Mouse (Mus musculus) MEL (cell line): Measurements from ENCODE around the gene Chchd10. TPM values are rescaled to one million over a fixed set of nuclear protein-coding genes. Genes with fewer than 3 reads are reported as not detected.
A peak's percentile ranks its signal among the peaks of the same experiment; 100 is the strongest.

ENCODE experiments used
- DNase-seq: peaks from one replicate; pipeline ENCODE4 v3.0.0; 2011; ENCODE audit warnings: low read depth, low spot score
- H3K27ac ChIP-seq: 2 replicates; pipeline ENCODE4 v1.5.1; 2012; ENCODE audit warnings: low read depth, mild to moderate bottlenecking, control low read depth, low read length, moderate library complexity; ENCODE audit not compliant: control insufficient read depth
- H3K27me3 ChIP-seq, 2 experiments: fragments of 150-350 bp in 1 of 2; sonication (generic) in 1 of 2; 2 replicates each; pipeline ENCODE4 v1.6.1; 2012; ENCODE audit warnings: low read length in 2 of 2, mild to moderate bottlenecking in 2 of 2, improper control_type of control experiment in 1 of 2, moderate library complexity in 1 of 2; ENCODE audit not compliant: insufficient read depth in 2 of 2, control insufficient read depth in 1 of 2
- H3K36me3 ChIP-seq, 2 experiments: 2 replicates each; pipeline ENCODE4 v1.6.1; 2012 to 2014; ENCODE audit warnings: low read length in 2 of 2, improper control_type of control experiment in 1 of 2, inconsistent platforms in 1 of 2, mild to moderate bottlenecking in 1 of 2; ENCODE audit not compliant: insufficient read depth in 2 of 2, control insufficient read depth in 1 of 2
- H3K4me1 ChIP-seq, 2 experiments: fragments of 150-350 bp in 1 of 2; sonication (generic) in 1 of 2; 2 replicates each; pipeline ENCODE4 v1.6.1; 2012; ENCODE audit warnings: low read length in 2 of 2, improper control_type of control experiment in 1 of 2, mild to moderate bottlenecking in 1 of 2; ENCODE audit not compliant: insufficient read depth in 2 of 2, control insufficient read depth in 1 of 2
- H3K4me3 ChIP-seq, 2 experiments: fragments of 150-350 bp in 1 of 2; sonication (generic) in 1 of 2; 2 replicates each; pipeline ENCODE4 v1.5.1; 2012; ENCODE audit warnings: low read depth in 2 of 2, low read length in 2 of 2, mild to moderate bottlenecking in 2 of 2, moderate library complexity in 2 of 2, control low read depth in 1 of 2, improper control_type of control experiment in 1 of 2; ENCODE audit not compliant: control insufficient read depth in 1 of 2, insufficient read depth in 1 of 2
- H3K79me2 ChIP-seq: 2 replicates; pipeline ENCODE4 v1.6.1; 2012; ENCODE audit warnings: mild to moderate bottlenecking, low read length, moderate library complexity; ENCODE audit not compliant: control insufficient read depth, poor library complexity, insufficient read depth
- H3K9ac ChIP-seq: 2 replicates; pipeline ENCODE4 v1.6.1; 2012; ENCODE audit warnings: low read depth, mild to moderate bottlenecking, control low read depth, low read length, moderate library complexity; ENCODE audit not compliant: control insufficient read depth, poor library complexity, severe bottlenecking
- H3K9me3 ChIP-seq: fragments of 150-350 bp; sonication (generic); replicated peaks from 2 replicates; pipeline ENCODE4 v1.6.1; 2012; ENCODE audit warnings: mild to moderate bottlenecking, low read length, improper control_type of control experiment, moderate library complexity; ENCODE audit not compliant: insufficient read depth
- BHLHE40 ChIP-seq: IDR thresholded peaks from 2 replicates; pipeline ENCODE4 v1.6.1; 2012; ENCODE audit warnings: low read depth, mild to moderate bottlenecking, inconsistent platforms, low read length, improper control_type of control experiment, borderline replicate concordance
- CHD1 ChIP-seq: IDR thresholded peaks from 2 replicates; pipeline ENCODE4 v1.6.1; 2012; ENCODE audit warnings: low read depth, mild to moderate bottlenecking, inconsistent platforms, low read length, improper control_type of control experiment
- CHD2 ChIP-seq: IDR thresholded peaks from 2 replicates; pipeline ENCODE4 v1.6.1; 2011; ENCODE audit warnings: low read length, improper control_type of control experiment
- CTCF ChIP-seq, 3 experiments: IDR thresholded peaks in 2 of 3; conservative IDR thresholded peaks in 1 of 3; 2 replicates each; pipeline ENCODE4 v1.5.1; 2011 to 2012; ENCODE audit warnings: low read length in 3 of 3, low read depth in 2 of 3, mild to moderate bottlenecking in 2 of 3, improper control_type of control experiment in 1 of 3, inconsistent platforms in 1 of 3, mixed read lengths in 1 of 3, moderate library complexity in 1 of 3; ENCODE audit not compliant: control insufficient read depth in 1 of 3, insufficient read depth in 1 of 3, poor library complexity in 1 of 3, severe bottlenecking in 1 of 3
- E2F4 ChIP-seq: IDR thresholded peaks from 2 replicates; pipeline ENCODE4 v1.6.1; 2011; ENCODE audit warnings: low read depth, low read length, improper control_type of control experiment, borderline replicate concordance
- ELF1 ChIP-seq: IDR thresholded peaks from 2 replicates; pipeline ENCODE4 v1.6.1; 2014; ENCODE audit warnings: low read depth, mild to moderate bottlenecking, inconsistent platforms, low read length, improper control_type of control experiment, moderate library complexity
- EP300 ChIP-seq, 2 experiments: IDR thresholded peaks; 2 replicates each; pipeline ENCODE4 v1.6.1; 2011; ENCODE audit warnings: improper control_type of control experiment in 2 of 2, low read length in 2 of 2, low read depth in 1 of 2, mild to moderate bottlenecking in 1 of 2
- ETS1 ChIP-seq: IDR thresholded peaks from 2 replicates; pipeline ENCODE4 v1.6.1; 2012; ENCODE audit warnings: low read depth, mild to moderate bottlenecking, inconsistent platforms, low read length, improper control_type of control experiment, moderate library complexity
- GABPA ChIP-seq: IDR thresholded peaks from 2 replicates; pipeline ENCODE4 v1.6.1; 2012; ENCODE audit warnings: low read depth, mild to moderate bottlenecking, inconsistent platforms, low read length, improper control_type of control experiment, moderate library complexity
- GATA1 ChIP-seq: IDR thresholded peaks from 2 replicates; pipeline ENCODE4 v1.6.1; 2011; ENCODE audit warnings: low read depth, low read length, improper control_type of control experiment
- HCFC1 ChIP-seq: IDR thresholded peaks from 2 replicates; pipeline ENCODE4 v1.6.1; 2012; ENCODE audit warnings: low read depth, mild to moderate bottlenecking, inconsistent platforms, low read length, improper control_type of control experiment, moderate library complexity
- JUND ChIP-seq: IDR thresholded peaks from 2 replicates; pipeline ENCODE4 v1.6.1; 2011; ENCODE audit warnings: low read depth, mild to moderate bottlenecking, improper control_type of control experiment, low read length
- KAT2A ChIP-seq: conservative IDR thresholded peaks from 2 replicates; pipeline ENCODE4 v1.6.1; 2012; ENCODE audit warnings: low read depth, low read length, improper control_type of control experiment, inconsistent platforms
- MAZ ChIP-seq: IDR thresholded peaks from 2 replicates; pipeline ENCODE4 v1.6.1; 2012; ENCODE audit warnings: low read depth, mild to moderate bottlenecking, inconsistent platforms, low read length, improper control_type of control experiment
- MYB ChIP-seq: IDR thresholded peaks from 2 replicates; pipeline ENCODE4 v1.6.1; 2011; ENCODE audit warnings: mild to moderate bottlenecking, low read depth, low read length, improper control_type of control experiment
- NELFE ChIP-seq: IDR thresholded peaks from 2 replicates; pipeline ENCODE4 v1.6.1; 2011; ENCODE audit warnings: low read depth, low read length, improper control_type of control experiment
- POLR2A ChIP-seq, 2 experiments: IDR thresholded peaks; 2 replicates each; pipeline ENCODE4 v1.6.1; 2011 to 2012; ENCODE audit warnings: low read length in 2 of 2, mild to moderate bottlenecking in 2 of 2, control low read depth in 1 of 2, improper control_type of control experiment in 1 of 2, low read depth in 1 of 2, moderate library complexity in 1 of 2; ENCODE audit not compliant: control insufficient read depth in 1 of 2, insufficient read depth in 1 of 2, poor library complexity in 1 of 2
- POLR2AphosphoS2 ChIP-seq: IDR thresholded peaks from 2 replicates; pipeline ENCODE4 v1.6.1; 2011; ENCODE audit warnings: low read length, improper control_type of control experiment
- RAD21 ChIP-seq: IDR thresholded peaks from 2 replicates; pipeline ENCODE4 v1.6.1; 2011; ENCODE audit warnings: mild to moderate bottlenecking, low read depth, low read length, improper control_type of control experiment
- RCOR1 ChIP-seq: IDR thresholded peaks from 2 replicates; pipeline ENCODE4 v1.6.1; 2012; ENCODE audit warnings: low read depth, mild to moderate bottlenecking, inconsistent platforms, low read length, improper control_type of control experiment
- SIN3A ChIP-seq: IDR thresholded peaks from 2 replicates; pipeline ENCODE4 v1.6.1; 2012; ENCODE audit warnings: low read length, improper control_type of control experiment, inconsistent platforms
- SMC3 ChIP-seq: IDR thresholded peaks from 2 replicates; pipeline ENCODE4 v1.6.1; 2011; ENCODE audit warnings: low read depth, low read length, improper control_type of control experiment
- UBTF ChIP-seq: IDR thresholded peaks from 2 replicates; pipeline ENCODE4 v1.6.1; 2012; ENCODE audit warnings: low read depth, mild to moderate bottlenecking, inconsistent platforms, low read length, improper control_type of control experiment, moderate library complexity, borderline replicate concordance; ENCODE audit not compliant: insufficient read depth
- USF1 ChIP-seq: IDR thresholded peaks from 2 replicates; pipeline ENCODE4 v1.6.1; 2014; ENCODE audit warnings: low read depth, mild to moderate bottlenecking, inconsistent platforms, low read length, improper control_type of control experiment, moderate library complexity
- ZKSCAN1 ChIP-seq: IDR thresholded peaks from 2 replicates; pipeline ENCODE4 v1.6.1; 2012; ENCODE audit warnings: low read depth, mild to moderate bottlenecking, inconsistent platforms, low read length, improper control_type of control experiment, moderate library complexity
- ZMIZ1 ChIP-seq: IDR thresholded peaks from 2 replicates; pipeline ENCODE4 v1.6.1; 2012; ENCODE audit warnings: low read depth, mild to moderate bottlenecking, inconsistent platforms, low read length, improper control_type of control experiment, moderate library complexity
- polyA plus RNA-seq, 2 experiments: library from polyadenylated mRNA; stranded (reverse) in 1 of 2; unstranded in 1 of 2; fragments of >175 nt in 1 of 2; fragments of >200 nt in 1 of 2; gene quantifications; 2 replicates each; pipeline versions ENCODE4 v1.2.1 to v1.2.4; 2012; ENCODE audit warnings: low replicate concordance in 2 of 2, low read depth in 1 of 2; ENCODE audit not compliant: insufficient read length in 2 of 2, insufficient read depth in 1 of 2, missing spikeins in 1 of 2
- total RNA-seq: library from RNA; depleted of rRNA; stranded (reverse); fragments of 300-350 nt; gene quantifications from 2 replicates; pipeline ENCODE4 v1.2.3, GENCODE M21; 2012

The Chchd10 gene
- total and polyA plus RNA-seq, 3 experiments, result 143 to 428 TPM; not detected in 1

- peak; percentile 73 for DNase-seq
- H3K79me2 ChIP-seq, result peaks cover 9% of the 10 kb centered on the region
- H3K36me3 ChIP-seq, result peaks cover 0 to 42% of the 10 kb centered on the region in 2 experiments; a peak in 2 of 4 replicates
- H3K27me3 ChIP-seq, result no peaks in the 10 kb centered on the region
- peak overlapping the region; percentile 45 for H3K9ac ChIP-seq
- H3K27ac ChIP-seq, result peak overlapping the region; percentile 45
- TF ChIP-seq SMC3, result no peak
- no peak for TF ChIP-seq RCOR1
- no peak for TF ChIP-seq E2F4
- TF ChIP-seq RAD21, result no peak
- TF ChIP-seq CHD1, result no peak
- TF ChIP-seq EP300 (IDR thresholded peaks at IDR 0.05; ENCODE audit: low read depth in 1 of 2, low read length in 2 of 2), result 0 out of 4 replicates have a peak, but pooled peaks of 1 of the 2 experiments have one; percentile 9
- TF ChIP-seq POLR2AphosphoS2, result no peak
- TF ChIP-seq ETS1, result no peak
- no peak for TF ChIP-seq POLR2A (IDR thresholded peaks at IDR 0.05; ENCODE audit: control insufficient read depth in 1 of 2, insufficient read depth in 1 of 2, low read depth in 1 of 2, low read length in 2 of 2, poor library complexity in 1 of 2)
- no peak for TF ChIP-seq GATA1
- TF ChIP-seq GABPA, result 0 out of 2 replicates have a peak, but pooled peaks have one; percentile 18
- no peak for TF ChIP-seq MAZ
- TF ChIP-seq ZKSCAN1, result no peak
- no peak for TF ChIP-seq CTCF (IDR thresholded peaks at IDR 0.05 in 2 of 3, conservative IDR thresholded peaks at IDR 0.05 in 1 of 3; ENCODE audit: control insufficient read depth in 1 of 3, insufficient read depth in 1 of 3, low read depth in 2 of 3, low read length in 3 of 3, poor library complexity in 1 of 3, severe bottlenecking in 1 of 3)
- TF ChIP-seq ELF1, result no peak
- TF ChIP-seq SIN3A, result no peak
- H3K4me1 ChIP-seq, result peaks cover 14 to 51% of the 10 kb centered on the region in 2 experiments
- H3K4me3 ChIP-seq, result peak overlapping the region in 1 of 2 experiments; percentile 36; a peak in 1 of 4 replicates
- H3K9me3 ChIP-seq, result no peaks in the 10 kb centered on the region
Observed at GRCm38 (mm10) chr10:75939481-75940234, 6.7 kb downstream of the Chchd10 start.

- Histone ChIP-seq H3K36me3 (peaks cover 0 to 40% of the 10 kb centered on the region in 2 experiments; a peak in 2 of 4 replicates), H3K4me3 (peak within 1 kb of the TSS in 1 of 2 experiments; percentile 36; a peak in 1 of 4 replicates), H3K9ac (peak within 1 kb of the TSS; percentile 45), H3K27me3 (no peaks in the 10 kb centered on the region), H3K9me3 (no peaks in the 10 kb centered on the region), H3K27ac (peak within 1 kb of the TSS; percentile 45), H3K4me1 (peaks cover 14 to 51% of the 10 kb centered on the region in 2 experiments), H3K79me2 (peaks cover 9% of the 10 kb centered on the region)
- TF ChIP-seq UBTF, result no peak
- TF ChIP-seq ZMIZ1, result no peak
- TF ChIP-seq BHLHE40, result no peak
- TF ChIP-seq ETS1, result no peak
- no peak for TF ChIP-seq CHD1
- no peak for TF ChIP-seq GATA1
- TF ChIP-seq HCFC1, result no peak
- no peak for TF ChIP-seq USF1
- no peak for TF ChIP-seq GABPA
- TF ChIP-seq NELFE, result no peak
- TF ChIP-seq CHD2, result no peak
- TF ChIP-seq KAT2A, result no peak
- no peak for TF ChIP-seq SMC3
- no peak for TF ChIP-seq ZKSCAN1
- no peak for TF ChIP-seq RAD21
- TF ChIP-seq POLR2AphosphoS2, result no peak
- TF ChIP-seq JUND, result no peak
- TF ChIP-seq MYB, result no peak
- DNase-seq, result no peak
Observed at GRCm38 (mm10) chr10:75940520-75940919, 7.6 kb downstream of the Chchd10 start, which contains the start of gene Gm867. Gene Gm867, minus strand, starts transcription at chr10:75940672.
